Mouse (Mus musculus) CH12.LX (cell line): Measurements from ENCODE around the gene Ninl.

Source experiments
- CTCF ChIP-seq, 2 experiments: IDR thresholded peaks in 1 of 2; conservative IDR thresholded peaks in 1 of 2; 2 replicates each; pipeline ENCODE4 v1.5.1; 2011 to 2012; ENCODE audit warnings: low read depth in 2 of 2, low read length in 2 of 2, improper control_type of control experiment in 1 of 2, inconsistent platforms in 1 of 2, mild to moderate bottlenecking in 1 of 2, moderate library complexity in 1 of 2
- E2F4 ChIP-seq: IDR thresholded peaks from 2 replicates; pipeline ENCODE4 v1.6.1; 2011; ENCODE audit warnings: low read depth, low read length, improper control_type of control experiment; ENCODE audit not compliant: insufficient replicate concordance
- ETS1 ChIP-seq: conservative IDR thresholded peaks from 2 replicates; pipeline ENCODE4 v1.6.1; 2012; ENCODE audit warnings: low read depth, mild to moderate bottlenecking, inconsistent platforms, low read length, improper control_type of control experiment, moderate library complexity
- MEF2A ChIP-seq: IDR thresholded peaks from 2 replicates; pipeline ENCODE4 v1.6.1; 2014; ENCODE audit warnings: low read depth, mild to moderate bottlenecking, inconsistent platforms, low read length, improper control_type of control experiment, borderline replicate concordance
- MYC ChIP-seq: IDR thresholded peaks from 2 replicates; pipeline ENCODE4 v1.6.1; 2011; ENCODE audit warnings: low read depth, mild to moderate bottlenecking, improper control_type of control experiment, low read length
- POLR2A ChIP-seq: IDR thresholded peaks from 2 replicates; pipeline ENCODE4 v1.6.1; 2011; ENCODE audit warnings: low read depth, mild to moderate bottlenecking, improper control_type of control experiment, low read length
- RAD21 ChIP-seq: IDR thresholded peaks from 2 replicates; pipeline ENCODE4 v1.6.1; 2011; ENCODE audit warnings: low read depth, mild to moderate bottlenecking, low read length, improper control_type of control experiment, moderate library complexity
- ZC3H11A ChIP-seq: IDR thresholded peaks from 2 replicates; pipeline ENCODE4 v1.6.1; 2012; ENCODE audit warnings: low read depth, mild to moderate bottlenecking, inconsistent platforms, low read length, improper control_type of control experiment

DNA sequence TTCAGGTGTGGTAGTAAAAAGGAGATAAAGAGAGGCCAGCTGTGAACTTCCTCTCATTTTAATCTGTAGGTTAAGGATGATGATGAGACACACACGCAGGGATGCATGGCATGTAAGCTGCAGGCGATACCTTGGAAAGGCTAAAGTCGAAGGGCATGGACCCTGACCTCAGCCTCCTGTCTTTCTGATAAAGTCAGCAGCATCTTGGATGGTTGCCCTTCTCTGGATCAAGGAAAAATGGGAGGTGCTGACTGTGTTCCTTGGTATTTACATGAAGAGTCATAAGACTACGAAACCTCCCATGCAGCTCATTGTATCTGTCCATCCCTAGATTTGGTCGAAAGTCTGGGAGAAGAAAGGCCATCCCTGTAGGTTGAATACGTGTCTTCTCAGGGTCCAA is 138.8 kb downstream of the Ninl start:
- TF ChIP-seq ZC3H11A (no peak), MEF2A (no peak), CTCF (conservative IDR thresholded peaks at IDR 0.05 in 1 of 2, IDR thresholded peaks at IDR 0.05 in 1 of 2; ENCODE audit: low read depth in 2 of 2, low read length in 2 of 2) (no peak), RAD21 (no peak), MYC (no peak), POLR2A (no peak), E2F4 (no peak), ETS1 (no peak)
